Mouse (Mus musculus): ENCODE measurements around the gene Cpne8.
"Not testable (repeated sequence)": the region's sequence is repeated elsewhere in the genome, so short reads cannot be mapped to it uniquely, and the experiment has no call there.

Gene Cpne8

DNA sequence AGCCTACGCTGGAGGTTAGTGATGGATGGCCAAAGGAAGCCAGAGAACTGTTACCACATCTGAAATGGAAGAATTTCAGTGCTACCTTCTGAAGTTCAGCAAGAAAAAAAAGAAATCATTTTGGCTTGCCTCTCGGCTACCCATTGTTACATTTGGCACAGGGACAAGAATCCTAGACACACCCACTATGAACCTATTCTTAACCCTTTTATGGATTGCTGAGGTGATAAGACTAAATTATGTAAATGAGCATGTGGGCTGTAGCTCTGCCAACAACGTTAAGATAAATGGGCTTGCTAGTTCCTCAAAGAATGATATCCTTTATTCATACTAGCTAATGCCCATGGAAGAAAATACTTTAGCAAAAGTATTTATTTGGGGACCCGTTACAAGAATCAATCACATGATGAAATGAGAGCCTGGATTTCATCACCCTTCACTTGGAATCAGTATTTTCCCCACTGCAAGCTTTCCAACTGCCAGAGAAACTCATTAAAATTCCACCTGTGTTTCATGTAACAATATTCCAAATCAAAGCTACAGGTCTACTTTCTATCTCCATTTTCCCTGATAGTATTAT, 69.3 kb downstream of the Cpne8 start:
- DNase-seq = no peak

- DNase-seq = no peak
Measured at GRCm38 (mm10) chr15:90608368-90608767, 70.9 kb downstream of the Cpne8 start.

DNA sequence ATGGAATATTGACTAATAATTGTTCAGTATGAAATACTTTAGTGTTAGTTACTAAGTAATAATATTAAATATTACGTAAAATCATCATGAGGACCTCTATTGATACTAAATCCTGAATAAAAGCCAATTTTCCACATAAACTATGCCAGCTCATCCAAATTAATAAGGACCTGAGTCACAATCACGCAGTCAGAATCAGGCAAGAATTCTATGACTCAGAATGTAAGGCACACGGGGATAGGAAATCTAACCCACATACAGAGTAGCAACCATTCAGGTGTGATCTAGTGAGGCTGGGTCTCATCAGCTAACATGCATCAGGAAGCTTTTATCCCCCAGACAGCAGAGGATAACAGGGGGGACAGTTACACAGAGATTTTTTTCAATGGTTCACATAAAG, 72.1 kb downstream of the Cpne8 start:
- DNase-seq = no peak

DNA sequence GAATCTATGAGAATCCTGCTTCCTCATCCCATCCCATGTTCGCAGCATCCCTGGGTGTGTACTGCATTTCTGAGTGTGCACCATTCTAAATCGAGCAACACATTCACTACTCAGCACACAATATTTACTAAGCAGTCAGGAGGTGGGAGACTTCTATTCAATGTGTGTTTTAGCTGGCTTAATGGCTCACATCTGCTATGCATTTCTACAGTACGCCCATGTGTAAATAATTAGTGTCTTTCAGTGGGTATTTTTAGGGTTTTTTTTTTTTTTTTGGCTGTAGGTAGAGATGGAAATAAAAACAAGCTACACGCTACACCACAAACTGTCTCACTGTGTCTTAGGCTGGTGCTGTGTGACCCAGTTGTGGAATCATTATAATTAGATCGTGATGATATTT, 75.6 kb downstream of the Cpne8 start:
- no peak for DNase-seq

DNA sequence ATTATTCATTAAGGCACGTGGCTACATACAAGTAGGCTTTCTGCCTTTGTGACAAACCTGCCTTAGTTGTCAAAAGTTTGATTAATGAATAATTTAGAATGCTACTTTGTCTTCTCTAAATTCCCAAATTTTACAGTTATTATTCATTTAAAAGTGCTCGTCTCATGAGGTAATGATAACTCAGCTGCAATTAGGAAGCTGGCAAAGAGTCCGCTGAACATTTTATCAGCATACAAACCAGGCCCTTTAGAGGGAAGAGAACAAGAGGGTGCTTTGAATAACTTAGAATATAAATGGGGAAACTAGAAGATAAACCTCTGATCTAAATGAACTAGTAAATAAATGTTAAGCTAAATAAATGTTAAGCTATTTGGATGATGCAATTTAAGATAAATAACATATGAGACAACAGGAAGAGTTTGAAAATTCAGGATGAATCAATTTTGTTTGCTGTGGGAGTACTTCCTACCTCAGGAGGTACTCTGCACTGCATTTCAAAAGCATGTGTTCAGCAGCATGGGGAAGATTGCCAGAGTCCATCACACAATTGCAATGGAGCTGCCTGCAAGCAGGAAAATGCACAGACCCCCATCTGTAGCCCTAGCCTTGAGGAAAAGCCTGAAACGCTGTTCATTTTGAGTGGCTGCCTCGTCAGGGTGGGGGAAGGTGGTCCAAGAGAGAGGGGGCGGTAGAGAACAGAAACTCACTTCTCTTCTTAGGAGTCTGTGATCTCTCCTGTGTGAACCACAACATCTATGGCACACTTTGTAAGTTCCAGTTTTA, 81.3 kb downstream of the Cpne8 start:
- no peak for DNase-seq

- DNase-seq = no peak
Measured at GRCm38 (mm10) chr15:90595592-90595991, 83.6 kb downstream of the Cpne8 start.

- DNase-seq = no peak
Measured at GRCm38 (mm10) chr15:90589587-90589986, 89.6 kb downstream of the Cpne8 start.

DNA sequence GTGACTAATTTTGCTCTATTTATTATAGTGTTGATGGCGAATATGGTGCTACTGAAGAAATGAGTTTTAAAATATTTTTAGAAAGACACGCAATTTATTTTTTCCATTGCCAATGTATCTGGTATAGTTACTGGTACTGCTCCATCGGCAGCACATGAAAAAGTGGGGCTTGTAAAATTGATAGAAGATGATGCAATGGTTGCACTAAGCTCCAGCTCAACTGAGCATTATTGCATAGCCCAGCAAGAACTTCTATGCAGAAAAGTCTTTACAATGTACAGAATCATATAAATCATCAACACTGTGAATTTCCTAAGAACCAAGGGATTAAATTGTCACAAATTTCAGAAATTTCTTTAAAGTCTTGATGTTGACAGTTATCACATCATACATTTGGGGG, 101.8 kb downstream of the Cpne8 start:
- DNase-seq = no peak

- no peak for DNase-seq
Measured at GRCm38 (mm10) chr15:90569246-90569645, 110.0 kb downstream of the Cpne8 start.

GRCm38 (mm10) chr15:90568050-90568449, 111.2 kb downstream of the Cpne8 start:
- no peak for DNase-seq

GRCm38 (mm10) chr15:90563996-90564395, 115.2 kb downstream of the Cpne8 start:
- no peak for DNase-seq

DNA sequence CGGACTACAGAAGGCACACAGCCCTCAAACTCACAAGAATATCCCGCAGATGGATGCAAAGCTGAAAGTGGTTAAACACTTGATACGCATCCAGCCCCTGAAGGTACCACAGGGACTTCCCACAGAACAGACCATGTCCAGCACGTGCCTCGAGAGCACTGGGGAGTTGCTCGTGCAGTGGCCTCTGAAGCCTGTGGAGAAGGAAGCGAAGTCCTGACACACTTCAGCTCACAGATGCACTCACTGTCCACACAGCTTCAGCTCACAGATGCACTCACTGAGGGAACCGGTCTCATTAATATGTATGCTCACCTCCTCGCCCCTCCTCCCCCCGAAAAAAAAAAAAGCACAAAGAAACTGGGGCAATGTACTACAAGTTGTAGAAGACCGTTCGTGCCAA, 117.6 kb downstream of the Cpne8 start:
- DNase-seq = no peak

GRCm38 (mm10) chr15:90548589-90548988, 130.6 kb downstream of the Cpne8 start:
- DNase-seq = no peak

DNA sequence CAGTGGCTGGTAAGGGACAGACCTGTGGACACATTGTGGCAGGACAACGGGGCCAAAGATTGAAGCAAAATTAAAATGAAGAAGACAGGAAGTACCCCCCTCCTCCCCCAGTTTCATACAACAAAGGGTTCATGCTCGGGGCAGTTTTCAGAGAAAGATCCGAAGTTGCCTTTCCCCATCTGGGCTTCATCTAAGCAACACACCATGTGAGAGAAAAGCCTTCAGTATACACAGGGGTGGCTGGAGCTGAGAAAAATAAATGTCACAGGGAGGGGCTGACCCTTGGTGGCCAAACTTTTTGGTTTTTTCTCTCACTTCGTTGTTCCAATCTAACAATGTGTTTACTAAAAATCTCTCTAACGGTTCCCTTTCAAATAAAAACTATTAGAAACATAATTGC, 135.8 kb downstream of the Cpne8 start:
- no peak for DNase-seq

GRCm38 (mm10) chr15:90542126-90542525, 137.1 kb downstream of the Cpne8 start:
- no peak for DNase-seq

DNA sequence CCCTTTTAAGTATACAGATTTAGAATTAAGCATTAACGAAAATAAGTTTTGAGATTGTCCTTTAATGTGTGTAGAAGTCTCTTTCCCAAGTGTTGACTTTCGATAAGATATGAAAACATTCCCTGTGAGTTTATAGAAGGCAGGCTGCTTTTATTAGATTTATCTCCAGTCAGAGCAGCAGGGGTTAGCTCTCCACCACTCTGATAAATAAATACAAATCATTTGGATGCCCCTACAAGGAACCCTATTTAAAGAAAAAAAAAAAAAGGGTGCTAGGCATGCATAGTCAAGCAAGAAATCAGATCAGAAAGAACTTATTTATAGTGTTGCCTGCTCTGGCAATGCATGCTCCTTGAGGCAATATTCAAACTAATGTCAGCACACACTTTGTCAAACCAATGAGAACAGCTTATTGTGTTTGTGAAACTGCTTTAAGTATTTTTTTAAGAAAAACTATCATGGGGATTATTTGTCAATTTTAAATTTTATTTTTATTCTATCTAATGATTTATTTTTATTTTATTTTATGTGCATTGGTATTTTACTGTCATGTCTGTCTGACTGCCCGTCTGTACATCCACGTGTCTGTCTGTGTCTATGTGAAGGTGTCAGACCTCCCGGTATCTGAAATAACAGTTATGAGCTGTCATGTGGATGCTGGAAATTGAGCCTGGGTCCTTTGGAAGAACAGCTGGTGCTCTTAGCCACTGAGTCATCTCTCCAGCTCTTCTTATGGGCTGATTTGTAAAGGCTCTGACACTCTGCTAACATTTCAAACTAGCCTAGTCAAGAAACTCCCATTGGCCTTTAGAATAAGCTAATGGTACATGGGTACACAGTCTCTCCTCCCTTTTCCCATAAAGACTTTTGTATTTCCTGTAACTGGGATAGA, 142.7 kb downstream of the Cpne8 start:
- DNase-seq = no peak

DNA sequence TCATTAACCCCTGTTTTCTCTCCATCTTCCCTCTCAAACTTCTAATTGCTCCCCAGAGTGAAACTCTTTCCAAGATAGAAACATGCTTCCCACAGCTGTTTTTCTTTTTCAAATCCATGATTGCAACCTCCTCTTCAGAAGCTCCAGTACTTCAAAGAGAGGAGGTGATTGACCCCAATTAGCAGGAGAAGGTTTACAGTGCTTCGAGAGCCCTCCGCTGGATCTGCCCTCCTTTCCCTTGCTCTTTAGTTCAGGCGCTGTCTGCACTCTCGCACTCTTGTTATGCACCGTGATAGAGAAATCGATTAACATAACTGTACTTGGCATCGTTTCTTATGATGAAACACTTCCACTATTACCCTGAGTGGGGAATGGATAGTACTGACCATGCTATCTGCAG, 143.5 kb downstream of the Cpne8 start:
- no peak for DNase-seq

DNA sequence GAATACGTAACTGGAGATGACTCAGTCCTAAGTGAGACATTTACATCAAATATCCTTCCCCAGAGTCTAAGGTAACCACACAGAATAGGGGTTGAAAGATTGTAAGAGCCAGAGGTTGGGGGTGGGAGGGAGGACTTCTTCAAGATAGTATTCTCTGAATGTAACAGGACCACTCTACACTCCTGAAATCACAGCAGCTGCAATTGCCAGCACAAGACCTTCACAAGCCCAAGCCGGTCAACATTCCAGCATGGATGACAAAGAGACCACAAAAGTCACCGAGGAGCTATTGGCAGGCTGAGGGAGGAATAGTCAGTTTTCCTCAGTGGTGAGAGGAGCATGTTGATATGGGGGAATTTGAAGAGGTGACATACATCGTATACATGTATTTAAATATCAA, 166.5 kb downstream of the Cpne8 start:
- no peak for DNase-seq

DNA sequence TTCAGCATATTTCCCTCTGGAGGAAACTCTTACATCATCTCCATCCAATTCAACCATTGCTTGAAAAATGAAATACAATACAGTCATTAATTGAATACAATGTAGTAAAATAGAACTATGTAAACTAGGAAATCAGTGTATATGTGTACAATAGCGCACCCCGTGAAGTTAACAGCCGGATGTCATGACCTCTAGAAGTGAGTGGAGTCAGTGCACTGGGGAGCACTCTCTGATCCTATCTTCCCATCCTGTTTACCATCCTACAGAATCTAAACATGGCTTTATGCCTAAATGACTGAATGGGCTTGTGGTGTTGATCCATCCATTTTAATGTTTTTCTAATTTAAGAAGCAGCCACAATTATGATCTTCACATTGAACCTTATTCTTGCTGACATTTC, 182.2 kb downstream of the Cpne8 start:
- no peak for DNase-seq

DNA sequence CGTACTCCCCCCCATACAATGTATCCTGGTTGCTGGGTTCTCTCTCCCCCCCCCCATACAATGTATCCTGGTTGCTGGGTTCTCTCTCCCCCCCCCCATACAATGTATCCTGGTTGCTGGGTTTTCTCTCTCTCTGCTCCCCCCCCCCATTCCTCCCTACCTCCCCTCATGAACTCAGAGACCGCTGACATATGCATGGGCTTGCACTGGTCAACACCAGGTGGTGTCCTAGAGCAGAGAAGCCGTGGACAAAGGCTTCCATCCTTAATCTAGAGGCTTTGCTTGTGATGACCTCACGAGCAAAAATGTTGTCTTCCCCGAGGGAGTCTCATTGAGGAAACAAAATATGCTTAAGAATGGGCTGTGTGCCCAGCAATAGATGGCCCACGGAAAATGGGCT, 187.7 kb downstream of the Cpne8 start:
- DNase-seq = no peak

- DNase-seq = no peak
Measured at GRCm38 (mm10) chr15:90490186-90490585, 189.0 kb downstream of the Cpne8 start.

DNA sequence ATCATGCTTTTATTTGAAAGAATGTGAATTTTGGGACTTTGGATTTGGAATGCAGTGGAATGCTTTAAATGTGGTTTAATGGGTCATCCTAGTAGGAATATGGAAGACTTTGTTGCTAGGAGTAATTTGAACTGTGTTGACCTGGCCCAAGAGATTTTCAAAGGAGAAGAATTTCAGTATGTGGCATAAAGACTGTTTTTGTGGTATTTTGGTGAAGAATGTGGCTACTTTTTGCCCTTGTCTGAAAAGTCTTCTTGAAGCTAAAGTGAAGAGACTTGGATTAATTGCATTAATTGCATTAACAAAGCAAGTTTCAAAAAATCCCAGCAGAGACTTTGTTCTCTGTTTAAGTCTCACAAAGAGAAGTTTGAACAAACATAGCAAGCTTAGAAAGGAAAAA, 208.7 kb downstream of the Cpne8 start:
- not testable (repeated sequence) for DNase-seq

DNA sequence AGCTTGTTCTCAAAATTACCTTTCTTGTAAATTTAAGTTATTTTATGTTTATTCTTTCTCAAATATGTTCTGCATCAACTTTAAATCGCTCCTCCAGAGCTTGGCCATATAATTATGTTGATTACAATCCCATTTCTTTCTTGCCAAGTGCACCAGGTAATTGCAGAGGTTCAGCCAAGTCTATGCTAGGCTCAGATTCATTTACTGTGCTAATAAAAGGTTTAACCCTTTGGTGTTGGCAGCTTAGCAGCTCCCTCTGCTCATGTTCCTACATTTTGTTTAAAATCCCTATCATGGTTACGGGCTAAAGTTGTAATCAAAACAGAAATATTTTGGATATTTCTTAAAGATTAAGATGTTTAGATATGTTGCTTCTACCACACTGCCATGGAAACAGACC, 216.0 kb downstream of the Cpne8 start:
- no peak for DNase-seq

DNA sequence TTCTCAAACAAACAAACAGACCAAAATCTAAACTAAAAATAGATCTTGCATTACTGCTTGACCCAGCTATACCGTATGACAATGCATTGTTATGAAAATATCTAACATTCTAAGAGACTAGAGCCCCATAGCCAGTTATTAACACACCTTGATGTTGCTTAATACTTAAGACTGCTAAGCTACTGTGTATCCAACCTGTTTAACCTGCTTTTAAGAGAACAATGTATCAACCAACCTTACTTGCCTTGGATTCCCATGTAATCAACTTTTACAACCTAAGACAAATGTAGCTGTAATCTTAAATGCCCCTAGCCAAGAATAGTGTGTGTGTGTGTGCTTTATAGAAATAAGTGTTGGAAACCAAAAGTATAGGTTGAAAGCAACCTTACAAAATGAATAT, 233.2 kb downstream of the Cpne8 start:
- no peak for DNase-seq
